ENCODE assay signal across 8 mouse cellular contexts in genomic region chr8:77629858-77630537, GRCm38 (mm10). TPM values are rescaled to one million over a fixed set of nuclear protein-coding genes. Genes with fewer than 3 reads are reported as not detected.
A peak's percentile ranks its signal among the peaks of the same experiment; 100 is the strongest.
DNase-seq lines count a peak whose midpoint lies in the region.

No protein-coding gene starts in this region.

- DNase-seq in R1 (ENCODE audit: low read depth, low spot score): peak; percentile 71
- peak; percentile 29 for DNase-seq in cerebellum, adult 9-11 months
- peak; percentile 77 to 78 for DNase-seq in frontal cortex, postnatal 25 days (ENCODE audit: low spot score in 2 of 2)
- peak; percentile 75 for DNase-seq in hindlimb bud, embryonic 11.5 days (ENCODE audit: extremely low spot score, low read depth, low spot score)
- peak; percentile 84 to 87 for DNase-seq in left cerebral cortex, adult 18-20 months (ENCODE audit: low spot score in 2 of 2)
- peak; percentile 88 for DNase-seq in mesoderm, embryonic 11.5 days (ENCODE audit: low read depth, low spot score)
- peak; percentile 44 to 55 for DNase-seq in right cerebral cortex, postnatal 36 days (ENCODE audit: low spot score in 2 of 2)
- DNase-seq in urinary bladder, postnatal 36 days (ENCODE audit: low spot score in 2 of 2): peak; percentile 64 to 76

RNA-seq across cellular contexts. Expression of gene Tmem184c, which starts 19.5 kb away (rescaled TPM):
- total RNA-seq in left cerebral cortex, adult 18-20 months (2021): 10 to 100 TPM; 60.1 to 73.0 TPM

Comparison
In these comparisons a context has a peak if more than half of its experiments do, and no peak if none do; other contexts are left out.
1. Peak in every context shown above with its lines: DNase-seq.
2. DNase-seq: peak in every context shown above with its lines; median percentile 88 in mesoderm, embryonic 11.5 days; 86 in left cerebral cortex, adult 18-20 months; 78 in frontal cortex, postnatal 25 days; 75 in hindlimb bud, embryonic 11.5 days; 71 in R1; 70 in urinary bladder, postnatal 36 days; 50 in right cerebral cortex, postnatal 36 days; 29 in cerebellum, adult 9-11 months.